Mouse (Mus musculus) heart, postnatal 0 days (tissue): Measurements from ENCODE around the gene Ccdc184. TPM values are rescaled to one million over a fixed set of nuclear protein-coding genes. Genes with fewer than 3 reads are reported as not detected.

ENCODE experiments used
- ATAC-seq: fragments of 200-750 bp; cut with Nextera tagmentation; 2 replicates; pipeline ENCODE4 v1.8.0; 2017; ENCODE audit warnings: low read depth, moderate number of reproducible peaks, moderate library complexity; ENCODE audit not compliant: insufficient read depth
- DNase-seq: peaks from one replicate; pipeline ENCODE4 v3.0.0-alpha.2; 2016; ENCODE audit warnings: low spot score
- H3K27ac ChIP-seq: fragments of 300-500 bp; sonication (generic); 2 replicates; pipeline ENCODE4 v1.5.1; 2014; ENCODE audit warnings: low read depth, mild to moderate bottlenecking
- H3K27me3 ChIP-seq: fragments of 300-500 bp; sonication (generic); 2 replicates; pipeline ENCODE4 v1.6.1; 2014; ENCODE audit warnings: low read length, mixed read lengths; ENCODE audit not compliant: control insufficient read depth, insufficient read depth
- H3K36me3 ChIP-seq: fragments of 300-500 bp; sonication (generic); replicated peaks from 2 replicates; pipeline ENCODE4 v1.6.1; 2014; ENCODE audit warnings: low read length, mixed read lengths; ENCODE audit not compliant: control insufficient read depth, insufficient read depth
- H3K4me1 ChIP-seq: fragments of 300-500 bp; sonication (generic); 2 replicates; pipeline ENCODE4 v1.6.1; 2014; ENCODE audit warnings: antibody characterized with exemption; ENCODE audit not compliant: control insufficient read depth, insufficient read depth
- H3K4me2 ChIP-seq: fragments of 300-500 bp; sonication (generic); 2 replicates; pipeline ENCODE4 v1.6.1; 2014; ENCODE audit warnings: low read depth, mild to moderate bottlenecking, low read length, moderate library complexity
- H3K4me3 ChIP-seq: fragments of 300-500 bp; sonication (generic); 2 replicates; pipeline ENCODE4 v1.5.1; 2014; ENCODE audit warnings: low read depth, low read length
- H3K9ac ChIP-seq: fragments of 300-500 bp; sonication (generic); replicated peaks from 2 replicates; pipeline ENCODE4 v1.6.1; 2014; ENCODE audit warnings: low read depth, low read length, mixed read lengths
- H3K9me3 ChIP-seq: fragments of 300-500 bp; sonication (generic); replicated peaks from 2 replicates; pipeline ENCODE4 v1.6.1; 2016; ENCODE audit warnings: low read length; ENCODE audit not compliant: control insufficient read depth
- CTCF ChIP-seq: IDR thresholded peaks from 2 replicates; pipeline ENCODE4 v1.5.1; 2016; ENCODE audit warnings: antibody characterized with exemption, control low read depth, low read depth
- EP300 ChIP-seq: IDR thresholded peaks from 2 replicates; pipeline ENCODE4 v1.6.1; 2016; ENCODE audit warnings: antibody characterized with exemption, low read depth
- WGBS: fragments of 180-500 bp; shearing (Covaris S2); extraction: QIAGEN DNeasy Blood & Tissue Kit; methylation state at CpG from one replicate; pipeline ENCODE4 v1.1.7; 2014; 5-methylcytosine and 5-hydroxymethylcytosine counted together
- polyA plus RNA-seq: library from polyadenylated mRNA; unstranded; fragments of >200 nt; fragmentation: Nextera tagmentation; extraction: Ambion mirVana; gene quantifications from 2 replicates; pipeline ENCODE4 v1.2.1, GENCODE M21; 2015
- total RNA-seq: library from RNA; depleted of rRNA; stranded (reverse); fragments of >200 nt; gene quantifications from 2 replicates; pipeline ENCODE4 v1.2.3, GENCODE M21; 2014; ENCODE audit warnings: low replicate concordance

The Ccdc184 gene
- total and polyA plus RNA-seq, 2 experiments from 2014 or later: 0.63 to 0.92 TPM

DNA sequence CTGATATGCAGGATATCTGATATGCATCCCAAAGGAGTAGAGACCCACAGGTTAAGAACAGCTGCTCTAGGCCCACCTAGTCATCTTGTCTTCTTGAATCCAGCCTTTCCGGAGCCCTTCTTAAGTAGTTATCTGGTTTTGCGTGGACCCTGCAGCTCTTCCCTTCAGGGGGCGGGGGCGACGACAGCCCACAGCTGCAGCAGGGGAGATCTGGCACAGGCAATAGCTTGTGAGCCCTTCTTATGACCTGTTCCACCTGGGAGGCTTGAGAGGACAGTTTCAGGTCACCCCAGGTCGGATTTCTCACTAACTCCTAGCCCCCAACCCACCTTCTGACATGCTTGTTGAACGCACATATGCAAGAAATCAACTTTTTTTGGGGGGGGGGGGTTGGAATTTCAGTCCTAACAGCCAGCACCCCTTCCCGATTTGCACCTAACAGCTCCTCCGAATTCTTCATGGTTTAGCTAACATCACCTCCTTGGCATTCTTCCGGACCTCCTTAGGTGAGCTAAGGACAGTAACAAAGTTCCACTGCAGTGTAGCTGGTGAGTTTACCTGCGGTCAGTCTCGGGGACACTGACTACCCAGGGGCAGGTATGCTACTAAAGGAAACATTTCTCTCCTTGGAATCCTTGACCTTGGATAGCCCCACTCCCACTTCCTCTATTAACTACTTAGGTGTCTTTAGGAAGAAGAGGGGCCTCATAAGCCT is 15.1 kb downstream of the Ccdc184 start:
- H3K9ac ChIP-seq: no peak overlapping the region
- TF ChIP-seq CTCF (no peak), EP300 (no peak)
- H3K27me3 ChIP-seq: no peaks in the 10 kb centered on the region
- DNase-seq: no peak
- H3K27ac ChIP-seq: peak overlapping the region; percentile 92
- no peak overlapping the region for H3K4me3 ChIP-seq
- peak overlapping the region; percentile 12; the same call in 1 of the 2 replicates for H3K4me2 ChIP-seq
- H3K36me3 ChIP-seq: no peaks in the 10 kb centered on the region
- no peak for ATAC-seq
- no peaks in the 10 kb centered on the region for H3K9me3 ChIP-seq
- WGBS: 56% methylated on average over 12 of the region's 12 CpGs
- 0 out of 2 replicates have a peak, but pooled peaks cover 8% of the 10 kb centered on the region for H3K4me1 ChIP-seq

DNA sequence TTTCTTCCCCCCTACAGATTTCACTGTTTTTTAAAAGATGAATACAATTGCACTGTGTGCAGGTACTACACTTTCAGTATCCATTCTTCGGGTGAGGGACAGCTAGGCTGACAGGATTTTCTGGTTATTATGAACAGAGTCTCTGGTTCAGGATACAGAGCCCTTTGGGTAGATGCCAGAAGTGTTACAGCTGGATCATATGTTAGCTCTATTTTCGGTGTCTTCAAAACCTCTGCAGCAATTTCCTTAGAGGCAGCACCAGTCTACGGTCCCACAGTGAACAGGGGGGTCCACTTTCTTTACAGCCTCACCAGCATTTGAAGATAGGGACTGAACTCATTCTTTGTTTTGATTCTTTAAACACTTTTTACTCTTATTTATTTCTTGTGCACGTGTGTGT is 17.5 kb downstream of the Ccdc184 start:
- no peaks in the 10 kb centered on the region for H3K36me3 ChIP-seq
- 0 out of 2 replicates have a peak, but pooled peaks cover 8% of the 10 kb centered on the region for H3K4me1 ChIP-seq
- H3K4me3 ChIP-seq: no peak overlapping the region
- DNase-seq: no peak
- H3K27ac ChIP-seq: no peak overlapping the region
- no peak overlapping the region for H3K4me2 ChIP-seq
- ATAC-seq: no peak
- no peaks in the 10 kb centered on the region for H3K9me3 ChIP-seq
- TF ChIP-seq EP300 (no peak), CTCF (no peak)
- WGBS: 45% methylated on average over 4 of the region's 4 CpGs
- no peaks in the 10 kb centered on the region for H3K27me3 ChIP-seq
- no peak overlapping the region for H3K9ac ChIP-seq

DNA sequence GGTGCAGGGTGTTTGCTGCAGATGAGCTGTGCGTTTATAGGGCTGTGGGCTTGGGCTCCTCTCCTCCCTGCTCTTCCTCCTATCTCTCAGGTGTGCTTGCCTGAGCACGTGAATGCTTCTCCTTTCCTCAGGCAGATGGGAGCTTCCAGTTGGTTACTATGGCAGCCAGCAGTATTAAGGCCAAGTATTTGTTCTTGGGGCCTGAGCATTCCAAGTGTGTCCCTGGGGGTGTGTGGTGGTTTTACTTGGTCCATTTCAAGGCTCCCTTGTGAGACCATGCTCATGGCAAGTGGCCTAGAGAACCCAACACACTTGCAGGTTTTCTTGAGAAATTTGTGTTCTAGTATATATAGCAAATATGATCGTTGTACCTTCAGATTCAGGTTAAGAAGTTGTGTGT is 28.5 kb downstream of the Ccdc184 start, which contains the start of gene Olfr288:
TSS of gene Olfr288 (minus strand) at position 101 of the 400 bp plus-strand sequence.
- H3K4me1 ChIP-seq: no peaks in the 10 kb centered on the region
- no peak within 1 kb of the TSS for H3K4me2 ChIP-seq
- H3K27me3 ChIP-seq: no peaks in the 10 kb centered on the region
- DNase-seq (no peak), ATAC-seq (no peak)
- H3K4me3 ChIP-seq: no peak within 1 kb of the TSS
- 0 out of 2 replicates have a peak, but pooled peaks cover 2% of the 10 kb centered on the region for H3K9me3 ChIP-seq
- no peak for TF ChIP-seq CTCF
- no peak for TF ChIP-seq EP300
- H3K27ac ChIP-seq: no peak within 1 kb of the TSS
- no peaks in the 10 kb centered on the region for H3K36me3 ChIP-seq
- no peak within 1 kb of the TSS for H3K9ac ChIP-seq
- 63% methylated on average over 3 of the region's 3 CpGs for WGBS

DNA sequence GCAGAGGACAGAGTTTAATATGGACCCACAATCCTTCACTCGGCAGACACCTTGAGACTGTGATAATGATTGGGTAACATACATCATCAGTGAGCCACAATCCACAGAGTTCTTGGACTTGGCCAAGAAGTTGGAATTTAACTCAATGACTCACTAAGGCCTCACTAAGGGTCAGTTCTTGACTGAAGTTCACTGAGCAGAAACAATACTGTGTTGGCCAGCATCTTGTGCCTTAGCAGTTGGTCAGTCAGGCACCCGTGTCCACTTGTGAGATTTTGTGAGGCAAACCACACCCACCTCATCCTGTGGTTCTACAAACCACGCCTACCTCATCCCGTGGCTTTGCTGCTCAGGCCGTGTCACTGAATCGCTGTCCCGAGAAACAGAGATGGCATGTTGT is 42.7 kb downstream of the Ccdc184 start:
- H3K27me3 ChIP-seq: no peaks in the 10 kb centered on the region
- ATAC-seq (no peak), DNase-seq (no peak)
- no peaks in the 10 kb centered on the region for H3K9me3 ChIP-seq
- H3K4me3 ChIP-seq: no peak overlapping the region
- no peak overlapping the region for H3K9ac ChIP-seq
- TF ChIP-seq CTCF: no peak
- TF ChIP-seq EP300: no peak
- H3K36me3 ChIP-seq: no peaks in the 10 kb centered on the region
- no peak overlapping the region for H3K4me2 ChIP-seq
- no peak overlapping the region for H3K27ac ChIP-seq
- H3K4me1 ChIP-seq: 0 out of 2 replicates have a peak, but pooled peaks cover 10% of the 10 kb centered on the region
- WGBS: 72% methylated on average over 7 of the region's 7 CpGs

DNA sequence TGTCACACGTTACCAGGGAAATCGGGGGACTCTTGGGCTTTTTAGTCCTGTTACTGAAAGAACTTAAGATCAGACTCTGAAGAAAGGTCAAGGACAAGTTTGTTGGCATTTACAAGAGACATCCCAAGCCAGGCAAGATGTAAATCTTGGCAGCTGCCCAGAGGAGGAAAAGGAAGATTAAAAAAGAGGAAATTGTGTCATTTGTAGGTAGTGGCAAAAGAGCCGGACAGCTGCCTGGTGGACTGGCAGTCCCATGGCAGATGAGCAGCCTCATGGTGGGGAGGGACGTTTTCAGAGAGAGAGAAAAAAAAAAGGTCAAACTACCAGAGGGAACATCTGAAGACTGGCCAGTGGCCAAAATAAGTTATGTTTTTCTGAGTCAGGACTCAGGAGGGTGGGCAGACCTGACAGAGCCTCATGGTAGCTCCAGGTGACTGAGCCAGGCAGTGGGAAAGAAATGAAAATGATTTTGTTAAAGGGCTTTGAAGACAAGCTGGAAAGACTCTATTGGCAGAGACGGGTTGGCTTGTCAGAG is 46.4 kb downstream of the Ccdc184 start:
- Histone ChIP-seq H3K9ac (no peak overlapping the region), H3K36me3 (no peaks in the 10 kb centered on the region), H3K4me3 (no peak overlapping the region), H3K27me3 (no peaks in the 10 kb centered on the region), H3K4me1 (0 out of 2 replicates have a peak, but pooled peaks cover 10% of the 10 kb centered on the region), H3K9me3 (no peaks in the 10 kb centered on the region), H3K27ac (no peak overlapping the region), H3K4me2 (no peak overlapping the region)
- TF ChIP-seq CTCF: no peak
- TF ChIP-seq EP300: no peak
- WGBS: 71% methylated on average over 5 of the region's 5 CpGs
- no peak for DNase-seq
- ATAC-seq: no peak
